Mouse (Mus musculus) G1E-ER4 (cell line): ENCODE results near the gene Tnnt3. TPM values are rescaled to one million over a fixed set of nuclear protein-coding genes. Genes with fewer than 3 reads are reported as not detected.

ENCODE experiments used
- GATA1 ChIP-seq: IDR thresholded peaks from one replicate; pipeline ENCODE4 v1.8.0; 2012; ENCODE audit warnings: low read length, inconsistent platforms
- polyA plus RNA-seq: library from polyadenylated mRNA; stranded (reverse); fragments of >175 nt; gene quantifications from 2 replicates; pipeline ENCODE4 v1.2.3, GENCODE M21; 2012

Tnnt3 gene
- polyA plus RNA-seq, 1 experiment = not detected

DNA sequence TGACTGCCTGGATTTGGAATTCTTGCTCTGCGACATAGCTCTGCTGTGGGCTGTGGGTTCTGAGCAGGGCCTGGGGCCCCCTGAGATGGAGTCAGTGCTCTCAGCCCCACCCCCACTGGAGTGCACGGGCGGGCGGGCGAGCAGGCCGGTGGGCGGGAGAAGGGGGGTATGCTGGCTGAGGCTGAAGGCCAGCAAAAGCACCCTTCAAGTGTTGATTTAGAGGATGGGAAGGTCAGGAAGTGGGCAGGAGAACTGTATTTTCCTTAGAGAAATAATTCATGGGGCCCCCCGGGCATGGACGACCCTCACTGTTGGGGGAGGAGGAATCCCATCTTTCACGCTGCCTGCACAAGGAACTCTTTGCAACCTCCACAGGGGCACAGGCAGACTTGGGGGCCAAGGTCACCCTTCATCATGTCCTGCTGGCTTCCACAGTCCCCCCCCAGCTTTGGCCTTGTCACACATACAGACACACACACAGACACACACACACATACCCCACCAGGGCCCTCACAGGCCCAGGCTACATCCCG lies 44.2 kb downstream of the Tnnt3 start:
- TF ChIP-seq GATA1 = no peak

DNA sequence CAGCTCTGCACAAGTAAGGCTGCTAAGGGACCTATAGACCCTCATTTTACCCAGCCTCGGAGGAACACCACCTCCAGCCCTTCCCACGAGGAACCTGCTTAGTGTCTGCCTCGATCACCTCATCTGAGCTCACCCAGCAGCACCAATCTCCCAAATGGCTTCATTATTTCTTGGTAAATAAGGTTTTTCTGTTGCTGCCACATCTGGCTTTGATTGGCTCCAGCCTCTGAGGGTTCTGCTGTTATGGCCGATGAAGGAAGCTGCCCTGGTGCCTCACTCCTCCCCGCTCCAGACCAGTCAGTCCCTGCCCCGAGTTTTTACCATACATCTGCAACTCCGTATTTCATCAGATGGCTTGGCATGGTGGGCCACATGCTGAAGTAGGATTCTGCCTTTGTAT lies 47.3 kb downstream of the Tnnt3 start:
- TF ChIP-seq GATA1 = no peak

DNA sequence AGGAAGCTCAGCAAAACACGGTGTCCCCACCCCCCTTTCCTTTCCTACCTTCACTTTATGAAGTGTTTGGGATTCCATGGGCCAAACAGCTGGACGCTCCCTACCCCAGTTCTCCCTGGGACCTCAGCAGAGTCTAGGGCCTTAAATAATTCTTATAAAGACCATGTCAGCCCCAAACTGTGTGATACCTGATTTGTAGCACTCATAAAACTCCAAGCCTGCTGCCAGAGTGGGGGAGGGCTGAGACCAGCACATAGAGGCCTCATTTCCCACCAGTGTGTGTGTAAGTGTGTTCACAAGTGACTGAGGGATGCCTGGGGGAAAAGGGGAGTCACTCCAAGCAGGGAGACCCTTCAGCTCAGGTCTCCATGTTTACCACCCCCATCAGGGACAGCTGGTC lies 49.2 kb downstream of the Tnnt3 start:
- TF ChIP-seq GATA1 = no peak

DNA sequence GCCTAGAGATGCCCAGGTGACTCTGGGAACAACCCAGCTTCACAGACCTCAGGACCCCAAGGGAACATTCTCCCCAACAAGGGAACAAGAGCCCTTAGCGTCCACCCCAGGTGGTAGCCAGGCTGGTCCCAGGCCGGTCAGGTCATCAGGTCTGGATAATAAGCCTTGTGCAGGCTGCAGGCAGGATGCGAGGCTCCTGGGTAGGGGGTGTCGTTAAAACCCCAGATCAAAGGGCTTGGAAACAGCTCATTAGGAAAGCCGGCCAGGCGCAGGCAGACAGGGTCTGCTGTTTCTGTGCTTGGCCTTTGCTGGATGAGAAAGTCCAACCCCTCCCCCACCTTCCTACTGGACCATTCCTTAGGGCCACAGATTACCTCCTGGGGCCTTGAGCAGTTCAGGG lies 50.1 kb downstream of the Tnnt3 start:
- TF ChIP-seq GATA1 = no peak

DNA sequence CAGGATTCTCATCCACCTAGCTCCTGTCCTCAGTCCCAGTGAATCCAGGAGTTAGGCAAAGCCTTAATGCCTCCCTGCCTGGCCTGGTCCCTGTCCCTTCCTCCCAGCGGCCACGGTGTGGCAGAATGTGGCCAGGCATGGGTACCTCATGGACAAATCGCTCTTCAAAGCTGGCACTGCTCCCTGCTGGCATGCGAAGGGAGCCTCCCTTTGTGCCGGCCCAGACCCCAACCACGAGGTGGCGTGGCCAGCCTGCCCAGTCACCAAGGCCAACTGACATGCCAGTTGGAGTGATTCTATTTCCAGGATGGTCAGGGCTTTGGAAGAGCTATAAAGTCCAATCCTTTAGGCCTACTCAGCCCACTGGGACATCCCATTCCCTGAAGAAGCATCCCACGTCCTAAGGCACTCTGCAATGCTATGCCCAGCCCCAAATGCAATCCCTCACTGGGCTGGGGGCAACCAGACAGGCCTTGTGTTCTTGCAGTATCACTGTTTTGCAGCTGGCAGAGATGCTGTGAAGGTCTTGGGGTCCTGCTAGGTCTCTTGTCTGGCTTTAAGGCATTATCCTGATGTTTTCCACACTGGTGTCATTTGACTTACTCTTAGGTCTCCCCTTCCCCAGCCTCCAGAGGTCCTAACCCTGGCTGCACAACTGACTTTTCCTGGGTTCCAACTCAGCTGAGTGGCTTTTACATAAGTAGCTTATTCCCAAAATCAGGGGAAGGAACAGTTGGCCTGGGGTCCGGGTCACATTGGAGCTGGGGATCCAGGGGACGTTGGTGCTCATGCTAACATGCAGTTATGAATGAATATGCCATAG lies 51.5 kb downstream of the Tnnt3 start:
- no peak for TF ChIP-seq GATA1

DNA sequence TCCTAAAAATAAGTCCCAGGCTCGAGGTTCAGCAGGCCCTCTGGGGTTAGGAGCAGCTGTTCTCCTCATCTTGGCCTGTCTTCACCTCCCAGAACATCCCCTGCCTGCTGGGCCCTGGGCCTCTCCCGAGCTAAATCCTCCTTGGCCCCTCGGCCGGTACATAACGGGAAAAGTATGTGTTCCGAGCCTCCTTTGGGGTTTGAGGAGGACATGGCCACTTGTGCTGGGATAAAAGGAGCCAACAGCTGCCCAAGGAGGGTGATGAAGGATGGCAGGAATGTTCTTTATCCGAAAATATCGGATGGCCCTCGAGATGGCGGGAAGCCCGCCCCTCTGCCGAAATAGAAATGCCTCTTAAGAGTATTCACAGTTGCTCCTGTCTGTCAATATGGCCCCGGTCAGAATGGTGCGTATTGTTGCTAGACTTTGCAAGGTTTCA lies 52.3 kb downstream of the Tnnt3 start:
- no peak for TF ChIP-seq GATA1

DNA sequence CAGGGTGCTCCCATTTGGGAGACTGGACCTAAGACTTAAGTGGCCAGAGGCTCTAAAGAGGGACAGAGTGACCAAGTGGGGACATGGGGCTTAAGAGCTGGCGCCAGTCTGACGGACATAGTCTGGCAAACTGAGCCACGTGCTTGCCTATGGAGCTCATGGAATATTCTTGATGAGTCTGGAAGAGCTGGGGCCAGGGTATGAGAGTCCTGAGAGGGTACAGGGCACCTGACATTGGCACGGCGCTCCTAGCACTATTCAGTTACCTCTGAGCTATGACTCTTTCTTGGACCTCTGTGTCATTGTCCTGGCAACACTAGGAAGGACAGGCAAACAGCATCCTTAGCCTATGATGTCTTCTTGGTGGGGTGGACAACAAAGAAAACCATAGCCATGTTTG lies 53.1 kb downstream of the Tnnt3 start:
- TF ChIP-seq GATA1 = no peak

DNA sequence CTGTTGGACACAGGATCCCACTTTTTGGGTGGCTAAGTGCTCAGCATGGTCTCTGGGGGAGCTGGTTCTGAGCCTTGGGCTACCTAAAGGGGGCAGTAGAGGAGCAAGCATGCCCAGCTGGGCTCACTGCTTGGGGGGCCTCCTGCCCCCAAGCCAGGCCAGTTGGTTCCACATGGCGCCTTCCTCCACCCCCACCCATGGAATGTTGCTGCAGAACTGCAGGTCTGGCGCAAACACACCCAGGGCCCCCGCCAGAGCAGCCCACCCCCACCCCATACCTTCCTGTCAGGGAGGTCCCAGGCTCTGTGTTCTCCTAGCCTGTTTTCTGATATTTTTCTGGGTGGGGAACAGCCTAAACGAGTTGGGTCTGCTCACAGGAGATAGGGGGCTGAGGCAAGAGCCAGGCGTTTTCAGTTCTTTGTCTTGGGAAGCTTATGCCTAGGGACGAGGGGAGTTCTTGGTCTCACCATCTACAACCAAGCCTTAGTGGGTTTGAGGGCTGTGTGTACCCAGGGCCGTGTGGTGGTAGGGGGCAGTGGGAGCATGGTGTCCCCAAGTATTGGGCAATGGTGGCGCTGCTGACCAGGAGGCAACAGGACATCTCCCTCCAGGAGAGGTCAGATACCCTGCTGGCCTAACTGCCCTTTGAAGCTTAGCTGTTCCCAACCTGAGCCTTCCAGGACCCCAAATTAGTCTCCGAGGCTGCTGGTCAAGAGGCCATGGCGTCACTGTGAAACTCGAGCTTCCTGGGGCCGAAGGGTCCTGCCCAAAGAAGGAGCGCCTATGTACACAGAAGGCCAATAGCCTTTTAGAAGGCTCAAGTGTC lies 54.2 kb downstream of the Tnnt3 start:
- TF ChIP-seq GATA1 = no peak

DNA sequence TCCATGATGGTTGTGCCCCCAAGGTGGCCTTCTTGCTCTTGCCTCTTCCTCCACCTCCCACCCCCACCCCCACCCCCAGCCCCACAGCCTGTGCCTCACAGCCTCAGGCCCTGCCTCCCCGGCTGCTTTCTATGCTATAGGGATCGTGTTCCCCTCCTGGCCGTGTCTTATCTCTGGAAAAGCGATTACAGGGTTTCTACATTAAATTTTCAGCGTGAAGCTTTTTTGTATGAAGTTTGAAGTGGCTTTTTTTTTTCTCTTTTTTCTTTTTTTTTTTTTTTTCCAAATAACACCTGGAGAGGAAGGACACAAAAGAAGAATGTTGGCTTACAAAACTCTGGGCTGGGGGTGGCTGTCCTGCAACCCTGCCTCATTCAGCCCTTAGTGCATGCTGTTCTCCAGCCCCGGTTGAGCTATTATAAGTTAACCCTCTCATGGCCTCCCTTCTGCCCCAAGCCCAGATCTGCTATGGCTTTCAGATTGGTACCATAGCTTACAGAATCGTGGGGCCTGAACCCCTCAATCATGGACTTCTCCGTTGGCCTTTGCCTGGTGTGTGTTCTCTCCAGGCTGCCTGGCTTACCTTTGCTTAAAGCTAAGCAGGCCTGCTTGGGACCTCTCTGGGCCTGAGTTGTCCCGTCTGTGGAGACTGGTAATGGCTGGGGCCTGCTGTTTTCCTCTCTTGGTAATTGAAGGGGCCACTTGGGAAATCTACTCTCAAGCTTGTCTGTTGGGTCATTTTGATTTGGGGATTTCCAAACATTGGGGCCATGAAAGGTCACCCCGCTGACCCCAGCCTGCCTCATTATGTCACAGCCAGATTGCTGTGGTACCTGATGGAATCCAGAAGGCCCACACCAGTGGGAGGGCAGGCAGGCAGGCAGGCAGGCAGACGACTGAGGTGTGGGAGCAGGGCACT lies 55.0 kb downstream of the Tnnt3 start:
- no peak for TF ChIP-seq GATA1

DNA sequence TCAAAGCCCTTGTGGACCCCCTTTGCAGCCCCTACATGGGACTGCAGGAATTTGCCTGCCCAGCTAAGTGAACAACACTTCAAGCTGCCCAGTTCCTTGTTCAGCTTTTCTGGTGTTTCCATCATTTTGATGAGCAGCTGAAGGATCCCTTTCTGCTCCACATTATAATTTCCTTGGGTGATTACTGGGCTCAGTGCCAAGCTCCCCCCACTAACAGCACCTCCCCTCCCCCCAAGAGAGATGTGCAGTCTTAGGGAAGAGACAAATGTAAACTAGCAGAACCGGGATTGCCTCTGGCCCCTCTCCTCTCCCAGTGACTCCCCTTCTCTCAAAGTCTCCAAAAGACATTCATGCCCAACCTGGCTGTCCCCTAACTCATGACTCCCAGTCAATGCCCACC lies 56.0 kb downstream of the Tnnt3 start:
- no peak for TF ChIP-seq GATA1

DNA sequence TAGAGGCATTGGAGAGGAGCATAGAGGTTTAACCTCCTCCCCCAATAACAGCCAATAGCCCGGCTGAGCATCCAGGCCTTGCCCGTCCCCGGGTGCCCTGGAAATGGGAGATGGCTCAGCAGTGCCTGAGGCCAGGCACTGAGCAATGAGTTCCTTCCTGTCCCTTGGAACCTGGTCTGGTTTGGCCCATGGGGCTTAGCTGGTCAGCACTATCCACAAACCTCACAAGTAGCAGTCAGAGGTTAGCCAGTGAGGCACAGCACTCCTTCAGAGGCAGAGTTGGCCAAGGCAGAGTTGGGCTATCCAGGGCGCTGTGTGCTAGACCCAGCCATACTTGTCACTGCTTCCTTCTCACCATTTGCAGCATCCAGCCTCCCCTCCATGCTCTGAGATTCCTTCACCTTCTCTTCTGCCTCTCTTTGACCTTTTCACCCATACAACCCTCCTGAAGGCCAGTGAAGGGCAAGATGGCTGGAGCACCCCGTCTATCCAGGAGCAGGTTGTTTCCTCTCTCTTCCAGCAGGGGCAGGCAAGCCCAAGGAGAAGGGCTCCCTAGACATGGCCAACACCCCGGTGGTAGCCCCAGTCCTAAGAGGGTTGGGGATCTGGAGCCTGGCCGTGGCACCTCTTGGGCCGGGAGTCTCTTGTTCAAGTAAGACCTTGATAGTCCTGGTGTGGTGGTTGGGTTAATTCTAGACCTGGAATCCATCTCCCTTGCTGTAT lies 56.9 kb downstream of the Tnnt3 start:
- TF ChIP-seq GATA1 = no peak

DNA sequence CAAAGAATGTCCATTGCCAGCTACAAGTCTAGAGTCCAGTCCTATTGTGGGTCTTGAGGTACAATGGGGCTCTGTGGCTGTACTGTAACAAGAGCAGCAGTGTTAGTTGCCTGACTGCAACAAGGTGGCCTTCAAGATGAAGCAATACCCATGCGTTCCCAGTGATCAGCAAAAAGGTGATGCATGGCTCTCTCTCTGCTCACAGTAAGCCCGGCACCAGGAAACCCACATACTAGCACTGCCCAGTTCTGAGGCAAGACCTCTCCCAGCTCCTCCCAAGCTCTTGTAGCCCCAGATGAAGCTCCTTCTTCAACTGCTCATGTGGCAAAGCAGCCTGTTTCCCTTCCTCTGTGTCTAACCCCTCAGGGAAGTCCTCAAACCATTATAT lies 57.4 kb downstream of the Tnnt3 start:
- TF ChIP-seq GATA1 = no peak

DNA sequence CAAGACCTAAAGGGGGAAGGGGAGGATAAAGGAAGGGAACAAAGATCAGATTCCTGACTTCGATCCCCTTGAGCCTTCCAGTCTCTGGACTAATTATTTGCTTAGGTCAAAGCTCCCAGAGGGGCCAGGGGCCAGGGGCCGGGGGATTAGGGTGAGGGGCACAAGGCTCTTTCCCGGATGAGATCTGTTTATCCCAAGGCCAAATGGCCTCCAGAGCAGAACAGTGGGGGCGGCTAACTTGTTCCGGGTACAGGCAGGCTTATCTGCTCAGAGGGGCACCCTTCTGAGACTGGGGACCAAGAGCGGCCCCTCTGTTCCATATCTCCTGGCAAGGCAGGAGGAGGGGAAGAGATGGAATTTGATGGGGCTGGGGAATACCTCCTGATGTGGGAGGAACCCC lies 59.1 kb downstream of the Tnnt3 start:
- no peak for TF ChIP-seq GATA1

DNA sequence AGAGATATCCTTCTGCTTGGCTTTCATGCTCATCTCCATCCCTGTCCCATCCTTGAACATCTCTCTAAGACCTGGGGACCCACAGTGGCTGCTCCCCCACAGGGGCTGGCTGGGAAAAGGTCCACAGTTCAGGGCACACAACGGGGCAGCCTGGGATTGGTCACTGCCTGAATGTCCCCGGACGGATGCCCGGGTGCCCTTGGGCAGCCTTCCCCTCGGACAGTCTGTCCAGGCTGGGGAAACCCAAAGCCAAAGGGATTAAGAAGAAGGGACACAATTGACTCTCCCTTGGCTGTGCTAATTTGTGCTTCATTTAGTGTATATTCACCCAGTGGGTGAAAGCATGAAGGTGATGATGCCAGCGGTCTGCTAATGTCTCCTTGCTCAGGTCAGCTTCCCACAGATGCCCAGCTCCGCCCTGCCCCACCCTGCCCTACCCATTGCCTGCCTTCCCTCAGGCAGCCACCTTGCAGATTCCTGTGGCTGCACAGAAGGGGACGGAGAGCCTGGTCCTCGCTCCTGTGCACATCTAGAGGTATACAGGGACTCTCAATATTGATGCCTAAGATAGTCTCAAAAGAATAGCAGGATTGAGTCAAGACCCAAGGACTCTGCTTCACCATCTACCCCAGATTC lies 60.0 kb downstream of the Tnnt3 start:
- TF ChIP-seq GATA1 = no peak
